Mouse (Mus musculus) intestine, embryonic 16.5 days (tissue): Measurements from ENCODE around the gene Vcp. TPM values are rescaled to one million over a fixed set of nuclear protein-coding genes. Genes with fewer than 3 reads are reported as not detected.
A peak's percentile ranks its signal among the peaks of the same experiment; 100 is the strongest.
"Not testable (repeated sequence)": the region's sequence is repeated elsewhere in the genome, so short reads cannot be mapped to it uniquely, and the experiment has no call there.

Experiments
- ATAC-seq: fragments of 200-750 bp; cut with Nextera tagmentation; 2 replicates; pipeline ENCODE4 v1.8.0; 2017; ENCODE audit warnings: moderate TSS enrichment, moderate library complexity
- H3K27ac ChIP-seq: fragments of 300-500 bp; sonication (generic); 2 replicates; pipeline ENCODE4 v1.5.1; 2014; ENCODE audit warnings: mild to moderate bottlenecking, low read length
- H3K27me3 ChIP-seq: fragments of 300-500 bp; sonication (generic); replicated peaks from 2 replicates; pipeline ENCODE4 v1.6.1; 2014; ENCODE audit warnings: low read length, control low read depth, mixed read lengths; ENCODE audit not compliant: control insufficient read depth, insufficient read depth
- H3K36me3 ChIP-seq: fragments of 300-500 bp; sonication (generic); 2 replicates; pipeline ENCODE4 v1.6.1; 2014; ENCODE audit warnings: low read length, control low read depth; ENCODE audit not compliant: control insufficient read depth, insufficient read depth
- H3K4me1 ChIP-seq: fragments of 300-500 bp; sonication (generic); 2 replicates; pipeline ENCODE4 v1.6.1; 2014; ENCODE audit warnings: low read length, control low read depth, mixed read lengths; ENCODE audit not compliant: control insufficient read depth, insufficient read depth
- H3K4me2 ChIP-seq: fragments of 300-500 bp; sonication (generic); 2 replicates; pipeline ENCODE4 v1.6.1; 2014; ENCODE audit warnings: low read depth, low read length, control low read depth
- H3K4me3 ChIP-seq: fragments of 300-500 bp; sonication (generic); 2 replicates; pipeline ENCODE4 v1.5.1; 2014; ENCODE audit warnings: mild to moderate bottlenecking, low read length
- H3K9ac ChIP-seq: fragments of 300-500 bp; sonication (generic); 2 replicates; pipeline ENCODE4 v1.6.1; 2014; ENCODE audit warnings: low read depth, low read length
- H3K9me3 ChIP-seq: fragments of 300-500 bp; sonication (generic); 2 replicates; pipeline ENCODE4 v1.6.1; 2016; ENCODE audit warnings: low read length, control low read depth; ENCODE audit not compliant: control insufficient read depth
- WGBS: fragments of 180-500 bp; shearing (Covaris S2); extraction: QIAGEN DNeasy Blood & Tissue Kit; methylation state at CpG from one replicate; pipeline ENCODE4 v1.1.7; 2014; 5-methylcytosine and 5-hydroxymethylcytosine counted together
- polyA plus RNA-seq: library from polyadenylated mRNA; unstranded; fragments of >200 nt; fragmentation: Nextera tagmentation; extraction: Ambion mirVana; gene quantifications from 2 replicates; pipeline ENCODE4 v1.2.1, GENCODE M21; 2015

Vcp gene
- polyA plus RNA-seq, 1 experiment from 2014 or later, result 464 TPM

DNA sequence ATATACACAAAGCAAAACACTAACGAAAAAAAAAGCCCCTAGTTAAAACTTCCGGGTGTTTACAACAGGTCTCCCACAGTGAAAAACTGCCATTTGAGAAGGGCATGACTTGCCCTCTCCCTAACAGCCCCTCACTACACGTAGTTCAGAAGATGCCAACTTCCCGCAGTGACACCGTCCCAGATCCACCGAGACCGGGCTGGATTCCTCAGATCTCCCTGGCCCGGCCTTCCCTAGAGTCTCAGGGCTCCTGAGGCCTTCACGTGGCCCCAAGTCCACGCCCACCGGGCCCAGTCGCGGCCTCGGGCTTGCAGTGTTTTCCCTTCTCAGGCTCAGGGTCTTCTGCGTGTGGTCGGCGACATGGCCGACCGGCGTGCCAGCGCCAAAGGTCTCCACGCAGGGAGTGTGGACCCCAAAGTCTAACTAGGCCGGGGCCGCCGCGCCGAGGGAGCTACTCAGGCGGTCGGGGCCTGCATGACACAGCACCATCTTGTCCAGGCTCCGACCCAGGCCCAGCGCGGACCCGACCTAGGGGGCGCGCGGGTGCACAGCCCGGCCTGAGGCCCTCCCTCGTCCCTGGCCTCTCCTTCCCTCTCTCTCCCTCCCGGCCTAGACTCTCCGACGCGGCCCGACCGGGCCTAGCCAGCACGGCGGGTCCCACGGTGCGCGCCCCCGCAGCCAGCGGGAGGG is 711 bp downstream of the Vcp start:
- H3K9ac ChIP-seq, result peak overlapping the region; percentile 97
- peak overlapping the region; percentile 75 for H3K4me2 ChIP-seq
- peak; percentile 79 for ATAC-seq
- H3K36me3 ChIP-seq, result peaks cover 4% of the 10 kb centered on the region; the same call in 1 of the 2 replicates
- peak overlapping the region; percentile 100 for H3K27ac ChIP-seq
- under 1% methylated on average over 51 of the region's 51 CpGs for WGBS
- H3K27me3 ChIP-seq, result no peaks in the 10 kb centered on the region
- no peaks in the 10 kb centered on the region for H3K9me3 ChIP-seq
- H3K4me1 ChIP-seq, result peaks cover 12% of the 10 kb centered on the region
- H3K4me3 ChIP-seq, result peak overlapping the region; percentile 97

DNA sequence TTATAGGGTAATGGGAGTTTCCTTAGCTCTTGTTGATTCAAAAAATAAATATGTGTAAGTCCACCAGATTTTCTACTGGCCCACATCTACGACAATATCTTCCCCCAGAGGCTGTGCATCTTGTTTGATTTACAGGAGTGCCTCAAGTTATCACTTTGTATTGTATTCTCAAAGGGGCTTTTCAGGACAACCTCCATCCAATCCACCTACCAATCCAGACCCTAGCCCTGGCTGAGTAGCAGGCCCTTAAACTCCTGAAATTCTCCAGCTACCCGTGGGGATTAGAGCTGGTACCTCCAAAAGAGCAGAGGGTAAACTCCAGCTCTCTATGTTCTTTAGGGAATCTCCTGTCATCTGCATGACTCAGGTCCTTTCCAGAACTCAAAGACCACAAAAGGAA is 2.3 kb downstream of the Vcp start:
- no peaks in the 10 kb centered on the region for H3K9me3 ChIP-seq
- ATAC-seq, result no peak
- H3K4me2 ChIP-seq, result peak overlapping the region; percentile 75
- H3K9ac ChIP-seq, result peak overlapping the region; percentile 43; the same call in 1 of the 2 replicates
- peaks cover 12% of the 10 kb centered on the region for H3K4me1 ChIP-seq
- peaks cover 9% of the 10 kb centered on the region; the same call in 1 of the 2 replicates for H3K36me3 ChIP-seq
- H3K4me3 ChIP-seq, result peak overlapping the region; percentile 97; the same call in 1 of the 2 replicates
- no peaks in the 10 kb centered on the region for H3K27me3 ChIP-seq
- no peak overlapping the region for H3K27ac ChIP-seq
- WGBS, result 49% methylated on average over 2 of the region's 2 CpGs

DNA sequence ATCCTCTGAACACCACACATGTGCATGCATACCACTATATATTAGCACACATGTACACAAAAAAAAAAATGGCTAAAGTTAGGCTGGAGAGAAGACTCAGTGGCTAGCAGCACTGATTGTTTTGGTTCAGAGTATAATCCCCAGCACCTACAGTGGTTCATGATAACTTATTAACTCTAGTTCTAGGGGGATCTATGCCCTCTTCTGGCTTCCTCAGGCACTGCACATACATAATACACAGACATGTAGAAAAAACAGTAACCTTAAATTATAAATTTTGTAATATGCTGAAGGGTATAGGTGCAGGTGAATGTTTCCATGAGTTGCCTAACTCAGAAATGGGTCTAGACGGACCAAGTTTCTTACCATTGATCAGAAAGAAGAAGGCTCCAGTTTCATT is 12.0 kb downstream of the Vcp start:
- H3K4me3 ChIP-seq, result no peak overlapping the region
- H3K27me3 ChIP-seq, result no peaks in the 10 kb centered on the region
- no peak for ATAC-seq
- H3K27ac ChIP-seq, result no peak overlapping the region
- WGBS, result 73% methylated on average over 1 of the region's 1 CpGs
- no peaks in the 10 kb centered on the region for H3K4me1 ChIP-seq
- peaks cover 32% of the 10 kb centered on the region for H3K36me3 ChIP-seq
- H3K9me3 ChIP-seq, result no peaks in the 10 kb centered on the region
- no peak overlapping the region for H3K9ac ChIP-seq
- H3K4me2 ChIP-seq, result no peak overlapping the region

DNA sequence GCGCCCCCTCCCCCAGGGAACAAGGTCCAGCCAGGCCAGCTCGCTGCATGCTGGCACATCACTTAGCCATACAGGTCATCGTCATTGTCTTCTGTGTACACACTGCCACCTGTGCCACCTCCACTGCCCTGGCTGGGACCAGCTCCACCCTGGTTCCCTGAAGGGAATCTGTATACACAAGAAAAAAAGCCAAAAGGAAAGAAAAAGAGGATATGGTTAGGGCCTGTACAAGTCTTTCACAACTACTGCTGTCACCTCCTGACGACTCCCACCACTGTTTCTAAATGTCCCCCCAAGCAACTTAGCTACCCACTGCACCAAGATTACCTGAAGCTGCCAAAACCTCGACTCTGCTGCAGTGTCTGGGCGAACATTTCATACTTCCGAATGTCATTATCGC is 19.8 kb downstream of the Vcp start:
- 91% methylated on average over 8 of the region's 8 CpGs for WGBS
- not testable (repeated sequence) for H3K4me2 ChIP-seq, H3K27ac ChIP-seq, H3K27me3 ChIP-seq, H3K9ac ChIP-seq, H3K4me1 ChIP-seq, ATAC-seq, H3K4me3 ChIP-seq, H3K9me3 ChIP-seq
- peaks cover 17% of the 10 kb centered on the region for H3K36me3 ChIP-seq

DNA sequence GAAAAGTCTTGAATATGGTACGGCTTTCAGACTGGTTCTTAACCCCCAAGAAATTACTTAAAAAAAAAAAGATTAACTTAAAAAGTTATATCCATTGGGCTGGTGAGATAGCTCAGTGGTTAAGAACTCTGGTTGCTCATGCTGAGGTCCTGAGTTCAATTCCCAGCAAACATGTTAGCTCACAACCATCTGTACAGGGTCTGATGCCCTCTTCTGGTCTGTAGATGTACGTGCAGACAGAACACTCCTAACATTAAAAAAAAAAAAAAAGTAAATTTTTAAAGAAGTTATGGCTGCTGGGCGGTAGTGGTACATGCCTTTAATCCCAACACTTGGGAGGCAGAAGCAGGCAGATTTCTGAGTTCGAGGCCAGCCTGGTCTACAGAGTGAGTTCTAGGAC is 22.2 kb downstream of the Vcp start:
- 89% methylated on average over 4 of the region's 4 CpGs for WGBS
- Histone ChIP-seq H3K36me3 (peaks cover 6% of the 10 kb centered on the region; the same call in 1 of the 2 replicates), H3K4me3 (no peak overlapping the region), H3K4me1 (no peaks in the 10 kb centered on the region), H3K27me3 (no peaks in the 10 kb centered on the region), H3K27ac (no peak overlapping the region), H3K9ac (no peak overlapping the region), H3K4me2 (no peak overlapping the region), H3K9me3 (no peaks in the 10 kb centered on the region)
- ATAC-seq, result no peak

DNA sequence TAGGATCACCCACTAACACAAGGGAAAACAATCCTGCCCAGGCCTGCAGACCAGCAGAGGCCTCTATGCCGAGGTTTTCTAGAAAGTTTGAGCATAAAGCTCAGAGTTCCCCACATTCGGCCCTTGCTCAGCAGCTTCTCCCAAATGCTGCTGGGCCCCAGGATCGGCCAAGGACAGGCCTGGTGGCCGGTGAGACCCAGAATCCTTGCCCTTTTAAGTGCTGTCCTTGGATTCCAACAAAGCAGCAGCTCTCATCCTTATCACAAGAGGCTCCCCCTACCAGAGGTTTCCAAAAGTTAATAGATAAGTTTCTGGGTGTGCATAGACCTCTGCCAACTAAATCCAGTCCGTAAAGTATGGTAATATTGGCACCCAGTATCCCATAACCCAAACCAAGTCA is 26.4 kb downstream of the Vcp start:
- H3K9me3 ChIP-seq, result no peaks in the 10 kb centered on the region
- H3K27ac ChIP-seq, result no peak overlapping the region
- no peaks in the 10 kb centered on the region for H3K27me3 ChIP-seq
- 77% methylated on average over 5 of the region's 5 CpGs for WGBS
- H3K36me3 ChIP-seq, result peaks cover 4% of the 10 kb centered on the region; the same call in 1 of the 2 replicates
- H3K4me2 ChIP-seq, result no peak overlapping the region
- ATAC-seq, result no peak
- H3K9ac ChIP-seq, result no peak overlapping the region
- no peaks in the 10 kb centered on the region for H3K4me1 ChIP-seq
- no peak overlapping the region for H3K4me3 ChIP-seq

GRCm38 (mm10) chr4:42972952-42973351 is 27.4 kb downstream of the Vcp start:
- no peaks in the 10 kb centered on the region for H3K4me1 ChIP-seq
- no peak overlapping the region for H3K27ac ChIP-seq
- H3K36me3 ChIP-seq, result no peaks in the 10 kb centered on the region
- ATAC-seq, result no peak
- no peaks in the 10 kb centered on the region for H3K9me3 ChIP-seq
- H3K9ac ChIP-seq, result no peak overlapping the region
- no peak overlapping the region for H3K4me3 ChIP-seq
- no peak overlapping the region for H3K4me2 ChIP-seq
- no peaks in the 10 kb centered on the region for H3K27me3 ChIP-seq
- 72% methylated on average over 4 of the region's 4 CpGs for WGBS

- Histone ChIP-seq H3K4me2 (no peak within 1 kb of the TSS), H3K4me1 (no peaks in the 10 kb centered on the region), H3K4me3 (no peak within 1 kb of the TSS), H3K27ac (no peak within 1 kb of the TSS), H3K9me3 (no peaks in the 10 kb centered on the region), H3K36me3 (no peaks in the 10 kb centered on the region), H3K9ac (no peak within 1 kb of the TSS), H3K27me3 (no peaks in the 10 kb centered on the region)
- WGBS, result 90% methylated on average over 4 of the region's 4 CpGs
- no peak for ATAC-seq
These were observed 31.0 kb downstream of the Vcp start, which contains the start of gene 1700022I11Rik for GRCm38 (mm10) chr4:42969304-42969703. Gene 1700022I11Rik (plus strand): TSS chr4:42969604.

DNA sequence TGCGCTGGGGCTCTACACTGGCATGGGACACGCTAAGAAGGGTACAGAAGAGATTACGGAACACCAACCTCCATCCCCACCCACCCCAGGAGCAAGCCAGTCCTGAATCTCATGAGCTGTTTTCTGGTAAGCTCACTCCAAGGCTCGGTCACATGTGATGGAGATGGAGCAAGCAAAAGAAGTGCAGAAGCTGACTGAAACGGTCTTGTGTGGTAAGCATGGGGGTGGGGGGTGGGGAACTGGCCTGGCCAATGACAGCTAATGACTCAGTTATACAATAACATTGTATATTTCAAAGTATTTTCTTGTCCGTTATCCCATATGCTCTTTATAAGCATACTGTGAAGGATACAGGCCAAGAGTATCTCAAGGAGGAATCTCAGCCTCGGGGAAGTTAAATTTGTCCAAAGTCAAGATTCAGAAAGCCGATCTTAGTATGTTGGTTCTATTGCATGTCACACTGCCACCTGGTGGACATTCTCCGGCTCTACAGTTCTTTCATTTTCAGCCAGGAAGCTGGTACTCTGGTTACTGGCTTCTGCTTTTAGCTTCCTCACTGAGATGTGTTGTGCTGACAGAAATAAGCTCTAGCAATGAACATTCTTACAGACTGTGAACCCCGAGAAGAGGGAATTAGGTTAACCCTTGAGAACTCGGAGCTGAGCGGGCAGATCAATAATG is 35.1 kb downstream of the Vcp start:
- peak; percentile 46 for ATAC-seq
- WGBS, result 14% methylated on average over 12 of the region's 12 CpGs

More for the DNA sequence above, 35.1 kb downstream of the Vcp start:
- peak overlapping the region; percentile 10; the same call in 1 of the 2 replicates for H3K4me2 ChIP-seq
- H3K9ac ChIP-seq, result no peak overlapping the region
- no peaks in the 10 kb centered on the region for H3K27me3 ChIP-seq
- H3K27ac ChIP-seq, result no peak overlapping the region
- H3K4me1 ChIP-seq, result no peaks in the 10 kb centered on the region
- no peaks in the 10 kb centered on the region for H3K9me3 ChIP-seq
- no peaks in the 10 kb centered on the region for H3K36me3 ChIP-seq
- H3K4me3 ChIP-seq, result no peak overlapping the region
